In genomic region chr1:39889429-39889828, GRCm38 (mm10) we compare ENCODE assay signal across 16 mouse cellular contexts.
"Had no signal": no experiment of that assay in that cellular context is flagged by ENCODE, and none has a peak within 500 bp of the region (broad histone marks: within the 10 kb centered on the region; RNA-seq: fewer than 3 reads in every experiment).

No protein-coding gene starts in this region.

- H3K9ac ChIP-seq: liver, embryonic 14.5 days; lung, embryonic 15.5 days; midbrain, embryonic 13.5 days; midbrain, embryonic 15.5 days; neural tube, embryonic 12.5 days; stomach, embryonic 15.5 days had no signal

- H3K27me3 ChIP-seq: lung, embryonic 15.5 days; midbrain, embryonic 13.5 days; midbrain, embryonic 15.5 days; neural tube, embryonic 12.5 days; stomach, embryonic 15.5 days had no signal

- H3K27ac ChIP-seq: liver, embryonic 14.5 days; lung, embryonic 15.5 days; macrophage; midbrain, embryonic 13.5 days; midbrain, embryonic 15.5 days; neural tube, embryonic 12.5 days; stomach, embryonic 15.5 days; stomach, postnatal 0 days had no signal

- DNase-seq: lung, adult 2 months; lung, postnatal 10 days; lung, postnatal 36 days; right cerebral cortex, postnatal 14 days; thymus, postnatal 14 days; thymus, postnatal 36 days had no signal

- H3K9me3 ChIP-seq: lung, embryonic 15.5 days; midbrain, embryonic 13.5 days; midbrain, embryonic 15.5 days; neural tube, embryonic 12.5 days; stomach, embryonic 15.5 days had no signal

- H3K4me2 ChIP-seq: lung, embryonic 15.5 days; midbrain, embryonic 11.5 days; midbrain, embryonic 13.5 days; midbrain, embryonic 15.5 days; neural tube, embryonic 12.5 days; stomach, embryonic 15.5 days had no signal

- H3K4me1 ChIP-seq: stomach, embryonic 15.5 days had no signal

- H3K4me3 ChIP-seq: lung, embryonic 15.5 days; megakaryocyte, embryonic 14.5 days; midbrain, embryonic 13.5 days; midbrain, embryonic 15.5 days; neural tube, embryonic 12.5 days; stomach, embryonic 15.5 days had no signal

- ATAC-seq: midbrain, embryonic 13.5 days; midbrain, embryonic 15.5 days had no signal

- H3K36me3 ChIP-seq: lung, embryonic 15.5 days; midbrain, embryonic 13.5 days; midbrain, embryonic 15.5 days; neural tube, embryonic 12.5 days; stomach, embryonic 15.5 days had no signal
